Mouse (Mus musculus): ENCODE data around the gene Slc12a6. TPM values are rescaled to one million over a fixed set of nuclear protein-coding genes. Genes with fewer than 3 reads are reported as not detected.
A peak's percentile ranks its signal among the peaks of the same experiment; 100 is the strongest.

The Slc12a6 gene
- total RNA-seq, 2 experiments from 2014 or later = 42.4 to 52.8 TPM

- no peak for ATAC-seq (replicated peaks; ENCODE audit: low FRiP score, poor library complexity, severe bottlenecking)
Measured at GRCm38 (mm10) chr2:112374610-112375009, 109.0 kb downstream of the Slc12a6 start.

GRCm38 (mm10) chr2:112378973-112379898, 113.6 kb downstream of the Slc12a6 start, which contains the start of gene Katnbl1:
Katnbl1 (plus strand) TSS chr2:112379211.
- ATAC-seq (replicated peaks; ENCODE audit: low FRiP score, poor library complexity, severe bottlenecking) = peak; percentile 97

- no peak for ATAC-seq (replicated peaks; ENCODE audit: low FRiP score, poor library complexity, severe bottlenecking)
Measured at GRCm38 (mm10) chr2:112380131-112380530, 114.5 kb downstream of the Slc12a6 start.

- ATAC-seq (replicated peaks; ENCODE audit: low FRiP score, poor library complexity, severe bottlenecking) = no peak
Measured at GRCm38 (mm10) chr2:112381219-112381618, 115.6 kb downstream of the Slc12a6 start.

- ATAC-seq (replicated peaks; ENCODE audit: low FRiP score, poor library complexity, severe bottlenecking) = no peak
Measured at GRCm38 (mm10) chr2:112390843-112391242, 125.2 kb downstream of the Slc12a6 start.

- no peak for ATAC-seq (replicated peaks; ENCODE audit: low FRiP score, poor library complexity, severe bottlenecking)
Measured at GRCm38 (mm10) chr2:112391346-112392000, 125.8 kb downstream of the Slc12a6 start.

- ATAC-seq (replicated peaks; ENCODE audit: low FRiP score, poor library complexity, severe bottlenecking) = no peak
Measured at GRCm38 (mm10) chr2:112392689-112393088, 127.1 kb downstream of the Slc12a6 start.

- ATAC-seq (replicated peaks; ENCODE audit: low FRiP score, poor library complexity, severe bottlenecking) = no peak
Measured at GRCm38 (mm10) chr2:112393958-112394357, 128.3 kb downstream of the Slc12a6 start.

GRCm38 (mm10) chr2:112396649-112397048, 131.0 kb downstream of the Slc12a6 start:
- ATAC-seq (replicated peaks; ENCODE audit: low FRiP score, poor library complexity, severe bottlenecking) = no peak

GRCm38 (mm10) chr2:112407030-112407429, 141.4 kb downstream of the Slc12a6 start:
- ATAC-seq (replicated peaks; ENCODE audit: low FRiP score, poor library complexity, severe bottlenecking) = no peak

Other genes starting within 250 kb of the Slc12a6 start
- not detected in 2 replicates for gene Olfr1311, start 241.4 kb upstream of the Slc12a6 start, total RNA-seq (2015; ENCODE audit: low replicate concordance)
- not detected in 2 replicates for gene Olfr1311, start 241.4 kb upstream of the Slc12a6 start, total RNA-seq (2017; ENCODE audit: low replicate concordance)
- not detected in 2 replicates for gene Olfr1312, start 215.6 kb upstream of the Slc12a6 start, total RNA-seq (2015; ENCODE audit: low replicate concordance)
- not detected in 2 replicates for gene Olfr1312, start 215.6 kb upstream of the Slc12a6 start, total RNA-seq (2017; ENCODE audit: low replicate concordance)
- not detected in 2 replicates for gene Olfr1313, start 188.0 kb upstream of the Slc12a6 start, total RNA-seq (2015; ENCODE audit: low replicate concordance)
- not detected in 2 replicates for gene Olfr1313, start 188.0 kb upstream of the Slc12a6 start, total RNA-seq (2017; ENCODE audit: low replicate concordance)
- not detected in 2 replicates for gene Olfr1314, start 169.0 kb upstream of the Slc12a6 start, total RNA-seq (2015; ENCODE audit: low replicate concordance)
- gene Olfr1314, start 169.0 kb upstream of the Slc12a6 start, total RNA-seq (2017; ENCODE audit: low replicate concordance) = not detected in 2 replicates
- not detected in 2 replicates for gene Olfr1315-ps1, start 150.4 kb upstream of the Slc12a6 start, total RNA-seq (2015; ENCODE audit: low replicate concordance)
- gene Olfr1315-ps1, start 150.4 kb upstream of the Slc12a6 start, total RNA-seq (2017; ENCODE audit: low replicate concordance) = not detected in 2 replicates
- gene Olfr1316, start 130.8 kb upstream of the Slc12a6 start, total RNA-seq (2015; ENCODE audit: low replicate concordance) = not detected in 2 replicates
- gene Olfr1316, start 130.8 kb upstream of the Slc12a6 start, total RNA-seq (2017; ENCODE audit: low replicate concordance) = not detected in 2 replicates
- not detected in 2 replicates for gene Olfr1317, start 125.5 kb upstream of the Slc12a6 start, total RNA-seq (2015; ENCODE audit: low replicate concordance)
- not detected in 2 replicates for gene Olfr1317, start 125.5 kb upstream of the Slc12a6 start, total RNA-seq (2017; ENCODE audit: low replicate concordance)
- not detected in 2 replicates for gene Olfr1318, start 111.6 kb upstream of the Slc12a6 start, total RNA-seq (2015; ENCODE audit: low replicate concordance)
- gene Olfr1318, start 111.6 kb upstream of the Slc12a6 start, total RNA-seq (2017; ENCODE audit: low replicate concordance) = not detected in 2 replicates
- gene Lpcat4, start 26.4 kb upstream of the Slc12a6 start, total RNA-seq (2015; ENCODE audit: low replicate concordance) = 2.5 and 5.0 TPM in 2 replicates
- gene Lpcat4, start 26.4 kb upstream of the Slc12a6 start, total RNA-seq (2017; ENCODE audit: low replicate concordance) = 0.39 TPM in 1 of 2 replicates, not detected in the other
- not detected in 2 replicates for gene Nutm1, start 6.5 kb upstream of the Slc12a6 start, total RNA-seq (2015; ENCODE audit: low replicate concordance)
- not detected in 2 replicates for gene Nutm1, start 6.5 kb upstream of the Slc12a6 start, total RNA-seq (2017; ENCODE audit: low replicate concordance)
- 23.5 and 32.4 TPM in 2 replicates for gene Nop10, start 3.9 kb upstream of the Slc12a6 start, total RNA-seq (2015; ENCODE audit: low replicate concordance)
- gene Nop10, start 3.9 kb upstream of the Slc12a6 start, total RNA-seq (2017; ENCODE audit: low replicate concordance) = 12.3 and 16.3 TPM in 2 replicates
- 1.4 TPM in 1 of 2 replicates, not detected in the other for gene Gm21985, start 489 bp downstream of the Slc12a6 start, total RNA-seq (2015; ENCODE audit: low replicate concordance)
- gene Gm21985, start 489 bp downstream of the Slc12a6 start, total RNA-seq (2017; ENCODE audit: low replicate concordance) = 1.3 and 9.0 TPM in 2 replicates
- 23.5 and 30.3 TPM in 2 replicates for gene Emc4, start 102.2 kb downstream of the Slc12a6 start, total RNA-seq (2015; ENCODE audit: low replicate concordance)
- 9.9 and 11.3 TPM in 2 replicates for gene Emc4, start 102.2 kb downstream of the Slc12a6 start, total RNA-seq (2017; ENCODE audit: low replicate concordance)
- gene Katnbl1, start 113.4 kb downstream of the Slc12a6 start, total RNA-seq (2015; ENCODE audit: low replicate concordance) = 21.3 and 29.3 TPM in 2 replicates
- gene Katnbl1, start 113.4 kb downstream of the Slc12a6 start, total RNA-seq (2017; ENCODE audit: low replicate concordance) = 20.7 and 21.3 TPM in 2 replicates
- 5.0 and 5.8 TPM in 2 replicates for gene Emc7, start 189.2 kb downstream of the Slc12a6 start, total RNA-seq (2015; ENCODE audit: low replicate concordance)
- gene Emc7, start 189.2 kb downstream of the Slc12a6 start, total RNA-seq (2017; ENCODE audit: low replicate concordance) = 7.2 and 7.3 TPM in 2 replicates
- gene Chrm5, start 214.9 kb downstream of the Slc12a6 start, total RNA-seq (2015; ENCODE audit: low replicate concordance) = not detected in 2 replicates
- not detected in 2 replicates for gene Chrm5, start 214.9 kb downstream of the Slc12a6 start, total RNA-seq (2017; ENCODE audit: low replicate concordance)
- gene Aven, start 227.1 kb downstream of the Slc12a6 start, total RNA-seq (2015; ENCODE audit: low replicate concordance) = 1.4 TPM in 1 of 2 replicates, not detected in the other
- gene Aven, start 227.1 kb downstream of the Slc12a6 start, total RNA-seq (2017; ENCODE audit: low replicate concordance) = 2.3 and 5.1 TPM in 2 replicates